Mouse (Mus musculus): ENCODE measurements around the gene Apod.

DNA sequence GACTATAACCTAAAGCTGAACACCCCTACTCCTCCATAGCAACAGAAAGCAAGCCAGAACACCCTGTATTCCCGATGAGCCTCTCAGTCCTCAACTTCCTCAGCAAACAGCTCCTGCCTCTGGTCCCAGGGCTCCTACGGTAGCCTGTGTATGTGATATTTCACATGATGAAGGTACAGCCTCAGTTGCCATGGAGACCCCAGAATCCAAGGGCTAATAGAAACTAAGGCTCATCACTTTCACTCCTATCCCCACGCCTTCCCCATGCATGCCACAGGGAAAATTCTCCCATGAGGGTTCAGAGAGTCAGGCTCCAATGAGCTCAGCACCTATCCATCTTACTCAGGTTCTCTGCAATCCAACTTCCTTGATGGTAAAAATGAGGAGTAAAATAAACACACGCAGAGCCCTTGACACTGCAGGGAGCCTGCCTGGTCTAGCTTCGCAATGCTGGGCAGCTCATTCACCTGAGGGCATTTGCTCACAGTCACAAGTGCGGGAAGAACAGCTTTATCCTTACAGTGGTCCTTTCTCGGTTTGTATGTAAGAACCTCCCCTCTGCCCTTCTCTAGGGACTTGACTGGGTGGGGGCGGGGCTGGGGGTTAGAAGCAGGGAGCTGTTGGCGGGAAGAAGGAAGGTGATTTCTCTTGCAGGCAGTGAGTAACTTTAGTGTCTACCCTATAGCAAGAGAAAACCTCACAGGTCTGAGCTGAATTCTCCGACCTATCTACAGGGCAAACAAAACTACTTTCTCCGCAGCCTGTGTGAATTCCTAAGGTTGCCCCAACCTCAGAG, 15.2 kb downstream of the Apod start:
- TF ChIP-seq CTCF (IDR thresholded peaks at IDR 0.05; ENCODE audit: low read depth) (no peak), EP300 (optimal IDR thresholded peaks at IDR 0.05) (no peak)

Measured in stomach, postnatal 0 days (tissue).